Mouse (Mus musculus): Measurements from ENCODE around the gene Vegfb. TPM values are rescaled to one million over a fixed set of nuclear protein-coding genes. Genes with fewer than 3 reads are reported as not detected.

Gene Vegfb
- polyA plus RNA-seq, 1 experiment from 2014 or later = 28.3 TPM

GRCm38 (mm10) chr19:6975537-6976521, 11.6 kb downstream of the Vegfb start, which contains the start of gene Plcb3:
Gene Plcb3 (minus strand): TSS chr19:6976470.
- Histone ChIP-seq H3K4me3 (replicated peaks) (peak within 1 kb of the TSS; percentile 82), H3K4me1 (replicated peaks) (peaks cover 47% of the 10 kb centered on the region), H3K27ac (peak within 1 kb of the TSS; percentile 96), H3K36me3 (peaks cover 22% of the 10 kb centered on the region), H3K9me3 (no peaks in the 10 kb centered on the region), H3K4me2 (replicated peaks) (peak within 1 kb of the TSS; percentile 87), H3K27me3 (peaks cover 9% of the 10 kb centered on the region), H3K9ac (replicated peaks) (peak within 1 kb of the TSS; percentile 88)
- under 1% methylated on average over 16 of the region's 16 CpGs for WGBS
- ATAC-seq = peak; percentile 1; the same call in 1 of the 2 replicates

GRCm38 (mm10) chr19:6974211-6975205, 12.9 kb downstream of the Vegfb start, which contains the start of gene Ppp1r14b:
Gene Ppp1r14b (plus strand): TSS chr19:6974968.
- H3K36me3 ChIP-seq = peaks cover 22% of the 10 kb centered on the region
- peaks cover 22% of the 10 kb centered on the region for H3K27me3 ChIP-seq
- peak within 1 kb of the TSS; percentile 96 for H3K27ac ChIP-seq
- H3K9ac ChIP-seq (replicated peaks) = peak within 1 kb of the TSS; percentile 88
- peak within 1 kb of the TSS; percentile 82 for H3K4me3 ChIP-seq (replicated peaks)
- peaks cover 55% of the 10 kb centered on the region for H3K4me1 ChIP-seq (replicated peaks)
- peak; percentile 65 for ATAC-seq
- H3K9me3 ChIP-seq = no peaks in the 10 kb centered on the region
- under 1% methylated on average over 53 of the region's 84 CpGs for WGBS
- H3K4me2 ChIP-seq (replicated peaks) = peak within 1 kb of the TSS; percentile 87

DNA sequence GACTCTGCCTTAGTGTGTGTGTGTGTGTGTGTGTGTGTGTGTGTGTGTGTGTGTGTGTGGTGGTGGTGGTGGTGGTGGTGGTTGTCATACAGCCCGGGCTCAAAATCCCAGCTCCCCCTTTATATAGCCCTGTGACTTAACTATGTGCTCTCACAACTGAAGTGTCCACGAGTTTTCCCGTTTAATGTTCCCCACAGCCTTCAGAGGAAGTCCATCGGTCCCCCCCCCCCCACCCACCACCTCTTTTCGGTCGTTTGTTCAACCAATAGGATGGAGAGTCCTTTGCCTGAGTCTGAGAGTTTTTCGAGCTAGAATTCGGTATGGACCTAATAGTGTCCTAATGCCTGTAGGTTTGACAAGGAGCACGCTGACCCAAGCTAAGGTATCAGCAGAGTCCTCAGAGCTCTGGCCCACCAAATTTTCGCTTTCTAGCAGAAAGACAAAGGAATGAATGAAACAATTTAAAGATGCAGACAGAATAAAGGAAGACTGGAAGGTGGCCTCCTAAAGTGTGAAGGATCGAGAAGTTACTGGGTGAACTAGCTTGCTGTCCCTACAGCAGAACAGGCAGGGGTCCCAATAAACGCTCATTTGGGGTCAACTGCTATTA, 13.8 kb downstream of the Vegfb start:
- 35% methylated on average over 12 of the region's 12 CpGs for WGBS
- H3K27me3 ChIP-seq = peaks cover 30% of the 10 kb centered on the region
- H3K36me3 ChIP-seq = peaks cover 22% of the 10 kb centered on the region
- no peaks in the 10 kb centered on the region for H3K9me3 ChIP-seq
- H3K4me3 ChIP-seq (replicated peaks) = peak overlapping the region; percentile 82
- H3K4me1 ChIP-seq (replicated peaks) = peaks cover 50% of the 10 kb centered on the region
- no peak for ATAC-seq
- H3K4me2 ChIP-seq (replicated peaks) = peak overlapping the region; percentile 87
- H3K9ac ChIP-seq (replicated peaks) = peak overlapping the region; percentile 88
- H3K27ac ChIP-seq = 0 out of 2 replicates have a peak overlapping the region, but pooled peaks have one; percentile 96

DNA sequence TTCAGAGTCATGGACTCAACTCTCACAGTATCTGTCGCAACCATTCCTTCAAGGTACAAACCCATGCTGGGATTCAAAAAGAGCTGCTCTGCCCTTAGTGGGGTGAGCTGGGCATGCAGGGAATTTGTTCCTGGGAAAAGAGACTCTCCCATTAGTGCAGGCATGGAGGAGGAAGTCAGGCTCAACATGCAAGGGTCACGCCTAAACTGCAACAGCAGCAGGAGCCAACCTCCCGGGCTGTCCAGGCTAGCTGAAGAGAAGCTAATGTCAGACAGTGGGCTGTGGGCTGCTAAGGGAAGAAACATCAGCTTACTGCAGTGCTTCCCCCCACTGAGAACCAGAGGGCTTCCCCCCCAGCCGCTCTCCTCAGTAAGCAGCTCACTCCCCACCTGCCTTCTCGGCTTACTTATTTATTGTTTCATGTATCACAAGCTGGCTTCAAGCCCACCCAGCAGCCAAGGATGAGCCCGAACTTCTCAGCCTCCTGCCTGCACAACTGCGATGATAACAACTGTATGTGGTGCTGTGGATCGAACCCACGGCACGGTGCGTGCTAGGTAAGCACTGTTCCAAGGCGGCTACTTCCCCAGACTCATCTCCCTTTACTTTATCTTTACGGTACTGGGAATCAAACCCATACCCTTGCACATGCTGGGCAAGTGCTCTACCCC, 15.1 kb downstream of the Vegfb start:
- Histone ChIP-seq H3K4me3 (replicated peaks) (no peak overlapping the region), H3K9me3 (no peaks in the 10 kb centered on the region), H3K4me1 (replicated peaks) (peaks cover 37% of the 10 kb centered on the region), H3K4me2 (replicated peaks) (no peak overlapping the region), H3K9ac (replicated peaks) (no peak overlapping the region), H3K27ac (no peak overlapping the region), H3K27me3 (peaks cover 40% of the 10 kb centered on the region), H3K36me3 (peaks cover 9% of the 10 kb centered on the region)
- 82% methylated on average over 13 of the region's 13 CpGs for WGBS
- ATAC-seq = no peak

DNA sequence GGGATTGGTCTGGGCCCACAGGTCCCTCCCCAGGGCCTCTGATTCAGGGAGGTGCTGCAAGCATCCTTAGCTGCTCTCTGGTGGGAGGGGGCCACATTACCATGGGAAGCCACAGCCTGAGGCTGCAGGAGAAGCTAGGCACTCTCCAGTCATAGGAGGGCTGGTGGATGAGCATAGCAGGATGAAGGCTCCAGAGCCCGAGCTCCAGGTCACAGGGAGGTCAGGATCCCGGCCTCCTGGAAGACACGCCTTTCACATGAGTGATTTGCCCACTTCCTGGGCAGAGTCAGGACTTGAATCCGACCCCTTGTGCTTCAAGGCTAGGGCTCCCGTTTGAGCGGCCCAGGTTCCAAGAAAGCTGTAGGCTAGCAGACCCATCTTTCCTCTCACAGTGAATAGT, 15.8 kb downstream of the Vegfb start:
- ATAC-seq = no peak
- WGBS = 59% methylated on average over 6 of the region's 6 CpGs
- 0 out of 2 replicates have a peak overlapping the region, but pooled peaks have one; percentile 14 for H3K9ac ChIP-seq (replicated peaks)
- H3K4me2 ChIP-seq (replicated peaks) = no peak overlapping the region
- peaks cover 40% of the 10 kb centered on the region for H3K27me3 ChIP-seq
- H3K4me3 ChIP-seq (replicated peaks) = no peak overlapping the region
- no peaks in the 10 kb centered on the region for H3K9me3 ChIP-seq
- peaks cover 29% of the 10 kb centered on the region for H3K4me1 ChIP-seq (replicated peaks)
- peaks cover 2% of the 10 kb centered on the region for H3K36me3 ChIP-seq
- no peak overlapping the region for H3K27ac ChIP-seq

DNA sequence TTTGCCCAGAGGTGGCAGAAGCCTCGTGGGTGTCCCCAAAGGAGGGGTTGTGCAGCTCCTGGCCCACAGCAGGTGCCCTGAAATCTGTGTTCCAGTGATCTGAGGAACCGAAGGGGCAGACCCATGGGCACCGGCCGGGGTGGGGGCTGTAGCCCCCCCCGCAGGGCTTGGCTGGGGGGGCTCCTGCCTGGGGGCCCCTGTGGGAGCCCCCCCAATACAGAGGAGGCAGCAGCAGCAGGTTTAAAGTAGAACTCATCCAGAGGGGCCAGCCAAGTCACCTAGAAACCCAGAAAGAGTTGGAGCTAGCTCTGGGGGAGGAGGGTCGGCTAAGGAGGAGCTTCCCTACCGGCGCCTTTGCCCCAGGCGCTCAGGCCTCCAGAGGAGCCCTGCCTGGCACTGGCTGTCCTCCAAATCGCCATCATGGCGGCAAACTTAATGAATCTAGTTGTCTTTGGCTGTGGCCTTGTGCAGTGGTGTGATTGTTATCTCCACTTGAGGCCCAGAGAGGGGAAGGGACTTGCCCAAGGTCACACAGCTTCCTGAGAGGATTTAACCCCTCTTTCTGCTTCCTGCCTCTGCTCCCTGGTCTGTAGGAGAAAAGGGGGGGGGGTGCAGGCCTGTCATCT, 16.9 kb downstream of the Vegfb start:
- H3K9ac ChIP-seq (replicated peaks) = 0 out of 2 replicates have a peak overlapping the region, but pooled peaks have one; percentile 57
- ATAC-seq = no peak
- WGBS = 13% methylated on average over 11 of the region's 11 CpGs
- peaks cover 40% of the 10 kb centered on the region for H3K27me3 ChIP-seq
- H3K27ac ChIP-seq = no peak overlapping the region
- H3K4me1 ChIP-seq (replicated peaks) = peaks cover 21% of the 10 kb centered on the region
- H3K4me3 ChIP-seq (replicated peaks) = no peak overlapping the region
- no peaks in the 10 kb centered on the region for H3K36me3 ChIP-seq
- peak overlapping the region; percentile 49 for H3K4me2 ChIP-seq (replicated peaks)
- H3K9me3 ChIP-seq = no peaks in the 10 kb centered on the region

DNA sequence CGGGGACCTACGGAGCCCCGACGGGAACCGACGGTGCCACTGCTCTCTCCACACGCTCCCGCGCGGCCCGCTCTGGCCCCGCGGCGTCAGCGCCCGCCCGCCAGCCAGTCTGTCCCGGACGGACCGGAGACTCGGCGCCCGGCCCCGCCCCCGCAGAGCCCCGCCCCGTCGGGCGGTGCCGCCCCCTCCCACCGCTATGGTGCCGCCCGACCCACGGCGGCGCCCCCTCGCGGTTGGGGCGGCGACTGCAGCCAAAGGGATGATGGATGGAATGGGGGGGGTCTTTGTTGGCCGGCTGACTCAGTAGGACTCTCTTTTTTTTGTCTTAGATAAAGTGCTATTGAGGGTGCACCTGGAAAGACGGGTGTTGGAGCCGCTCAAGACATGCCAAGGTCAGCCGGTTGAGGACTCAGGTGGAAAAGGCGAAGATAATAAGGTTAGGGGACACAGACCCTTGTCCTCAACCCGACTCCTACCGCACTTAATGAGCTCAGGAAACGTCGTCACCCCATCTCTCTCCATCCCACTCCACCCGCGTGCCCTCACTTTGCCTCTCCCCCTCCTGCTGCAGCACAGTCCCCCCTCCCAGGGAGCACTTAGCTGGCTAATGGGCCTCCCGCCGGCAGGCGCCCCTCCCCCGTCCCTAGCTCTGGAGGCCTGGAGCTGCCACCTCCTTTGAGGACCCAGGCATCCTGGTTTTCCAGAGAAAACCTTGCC, 17.6 kb downstream of the Vegfb start:
- H3K27ac ChIP-seq = no peak overlapping the region
- peak overlapping the region; percentile 38 for H3K4me3 ChIP-seq (replicated peaks)
- no peaks in the 10 kb centered on the region for H3K36me3 ChIP-seq
- H3K4me1 ChIP-seq (replicated peaks) = peaks cover 21% of the 10 kb centered on the region
- 2% methylated on average over 52 of the region's 55 CpGs for WGBS
- ATAC-seq = peak; percentile 21; the same call in 1 of the 2 replicates
- peak overlapping the region; percentile 49 for H3K4me2 ChIP-seq (replicated peaks)
- peaks cover 40% of the 10 kb centered on the region for H3K27me3 ChIP-seq
- H3K9ac ChIP-seq (replicated peaks) = peak overlapping the region; percentile 57
- H3K9me3 ChIP-seq = no peaks in the 10 kb centered on the region

- ATAC-seq = no peak
- WGBS = 2% methylated on average over 20 of the region's 20 CpGs
- Histone ChIP-seq H3K9ac (replicated peaks) (peak overlapping the region; percentile 57), H3K4me1 (replicated peaks) (peaks cover 21% of the 10 kb centered on the region), H3K4me2 (replicated peaks) (peak overlapping the region; percentile 49), H3K9me3 (no peaks in the 10 kb centered on the region), H3K36me3 (no peaks in the 10 kb centered on the region), H3K27me3 (peaks cover 40% of the 10 kb centered on the region), H3K27ac (no peak overlapping the region), H3K4me3 (replicated peaks) (peak overlapping the region; percentile 38)
Measured at GRCm38 (mm10) chr19:6969291-6969664, 18.2 kb downstream of the Vegfb start.

GRCm38 (mm10) chr19:6968491-6969271, 18.8 kb downstream of the Vegfb start:
- Histone ChIP-seq H3K9me3 (no peaks in the 10 kb centered on the region), H3K27me3 (peaks cover 40% of the 10 kb centered on the region), H3K9ac (replicated peaks) (no peak overlapping the region), H3K27ac (no peak overlapping the region), H3K36me3 (no peaks in the 10 kb centered on the region), H3K4me2 (replicated peaks) (peak overlapping the region; percentile 49), H3K4me3 (replicated peaks) (peak overlapping the region; percentile 38), H3K4me1 (replicated peaks) (peaks cover 16% of the 10 kb centered on the region)
- WGBS = 15% methylated on average over 15 of the region's 15 CpGs
- ATAC-seq = no peak

All from midbrain, embryonic 13.5 days (tissue).